ENCODE assay signal across 14 mouse cellular contexts in genomic region chr17:73017173-73017572, GRCm38 (mm10).
"Had no signal": no experiment of that assay in that cellular context is flagged by ENCODE, and none has a peak within 500 bp of the region (broad histone marks: within the 10 kb centered on the region; RNA-seq: fewer than 3 reads in every experiment).

No protein-coding gene starts in this region.

- H3K4me2 ChIP-seq: hindbrain, embryonic 14.5 days; limb, embryonic 12.5 days; liver, embryonic 15.5 days; midbrain, embryonic 11.5 days; midbrain, embryonic 15.5 days; neural tube, embryonic 12.5 days had no signal

- H3K4me1 ChIP-seq: liver, embryonic 15.5 days; megakaryocyte, embryonic 14.5 days; midbrain, embryonic 15.5 days; neural tube, embryonic 12.5 days had no signal

- H3K9ac ChIP-seq: hindbrain, embryonic 14.5 days; limb, embryonic 12.5 days; liver, embryonic 15.5 days; midbrain, embryonic 15.5 days; neural tube, embryonic 12.5 days had no signal

- H3K4me3 ChIP-seq: layer of hippocampus, adult 2 months; limb, embryonic 12.5 days; liver, embryonic 15.5 days; megakaryocyte, embryonic 14.5 days; midbrain, embryonic 15.5 days; neural tube, embryonic 12.5 days had no signal

- H3K36me3 ChIP-seq: limb, embryonic 12.5 days; liver, embryonic 15.5 days; midbrain, embryonic 15.5 days; neural tube, embryonic 12.5 days had no signal

- ATAC-seq: intestine, postnatal 0 days; midbrain, embryonic 15.5 days had no signal

- H3K27ac ChIP-seq: hindbrain, embryonic 14.5 days; layer of hippocampus, adult 2 months; limb, embryonic 12.5 days; liver, embryonic 15.5 days; macrophage; midbrain, embryonic 15.5 days; neural tube, embryonic 12.5 days had no signal

- H3K27me3 ChIP-seq: limb, embryonic 12.5 days; liver, embryonic 15.5 days; midbrain, embryonic 15.5 days; neural tube, embryonic 12.5 days had no signal

- DNase-seq: kidney, postnatal 25 days; liver; thymus, adult 2 months; thymus, postnatal 25 days had no signal

- H3K9me3 ChIP-seq: limb, embryonic 12.5 days; liver, embryonic 15.5 days; midbrain, embryonic 15.5 days; neural tube, embryonic 12.5 days had no signal
